Mouse (Mus musculus): ENCODE measurements around the gene Spns2.

- TF ChIP-seq CTCF (IDR thresholded peaks at IDR 0.05; ENCODE audit: control insufficient read depth, insufficient read depth, insufficient replicate concordance, low read depth, low read length) (no peak), POLR2A (IDR thresholded peaks at IDR 0.05; ENCODE audit: control insufficient read depth, low read depth, low read length) (no peak)
Observed at GRCm38 (mm10) chr11:72407081-72407480, 82.6 kb downstream of the Spns2 start.
